Mouse (Mus musculus) olfactory bulb, adult 2 months (tissue): ENCODE measurements around the gene Gapdhs.

Experiments
- CTCF ChIP-seq: fragments of 200-500 bp; IDR thresholded peaks from 2 replicates; pipeline ENCODE4 v1.5.1; 2012; ENCODE audit warnings: low read depth, mild to moderate bottlenecking, low read length, moderate library complexity; ENCODE audit not compliant: insufficient read depth
- POLR2A ChIP-seq: fragments of 200-500 bp; IDR thresholded peaks from 2 replicates; pipeline ENCODE4 v1.6.1; 2012; ENCODE audit warnings: mild to moderate bottlenecking, low read depth, low read length, moderate library complexity; ENCODE audit not compliant: insufficient read depth

DNA sequence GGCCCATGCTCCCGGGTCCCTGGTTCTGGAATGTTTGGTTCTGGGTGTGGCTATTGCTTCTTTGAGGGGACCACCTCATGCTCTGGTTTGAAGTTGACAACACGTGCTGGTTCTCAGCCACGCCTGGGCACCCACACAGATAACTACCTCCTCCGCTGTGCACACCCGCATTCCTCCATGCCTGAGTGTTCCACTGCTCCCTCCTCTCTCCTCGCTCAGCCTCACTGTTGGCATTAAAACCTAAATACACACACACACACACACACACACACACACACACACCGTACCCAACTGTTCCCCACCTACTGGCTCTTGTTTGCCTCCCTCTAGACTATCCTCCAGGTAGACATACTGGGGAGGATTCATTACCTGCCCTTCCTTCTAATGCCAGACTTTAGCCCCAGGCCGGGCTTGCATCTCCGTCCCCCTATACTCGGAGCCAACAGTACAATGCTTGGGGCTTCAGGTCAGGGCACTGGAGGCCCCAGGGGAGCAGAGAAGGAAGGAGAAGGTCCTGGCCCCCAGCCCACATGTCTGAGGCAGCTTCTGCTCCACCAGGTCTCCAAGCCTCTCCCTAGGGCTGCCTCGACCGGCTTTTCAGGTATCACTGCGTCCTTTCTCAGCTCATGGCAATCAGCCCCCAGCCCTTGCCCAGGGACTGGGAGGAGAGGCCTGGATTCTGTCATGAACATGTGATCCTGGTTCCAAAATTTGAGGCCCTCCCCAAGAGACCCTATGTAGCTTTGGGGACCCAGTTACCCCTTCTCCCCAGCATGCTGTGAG is 6.5 kb upstream of the Gapdhs start:
- TF ChIP-seq CTCF (no peak), POLR2A (no peak)
